Mouse (Mus musculus) adrenal gland, postnatal 4 days (tissue): ENCODE results near the gene Rnf182. TPM values are rescaled to one million over a fixed set of nuclear protein-coding genes. Genes with fewer than 3 reads are reported as not detected.

Experiments used
- DNase-seq, 2 experiments: peaks; one replicate each; pipeline ENCODE4 v3.0.0; 2021 to 2022; ENCODE audit warnings: low spot score in 2 of 2, mixed read lengths in 2 of 2
- total RNA-seq, 2 experiments: library from RNA; stranded (reverse); gene quantifications; 2 replicates each; pipeline ENCODE4 v1.2.3; 2021

Gene Rnf182
- total RNA-seq, 2 experiments from 2014 or later = 0.59 to 0.64 TPM

- DNase-seq = no peak
These were observed 80.5 kb downstream of the Rnf182 start for GRCm38 (mm10) chr13:43696011-43696410.

GRCm38 (mm10) chr13:43698506-43698905 lies 83.0 kb downstream of the Rnf182 start:
- DNase-seq = no peak

- no peak for DNase-seq
These were observed 88.0 kb downstream of the Rnf182 start for GRCm38 (mm10) chr13:43703471-43703870.

GRCm38 (mm10) chr13:43704533-43705116 lies 89.1 kb downstream of the Rnf182 start:
- no peak for DNase-seq

GRCm38 (mm10) chr13:43706387-43706786 lies 90.9 kb downstream of the Rnf182 start:
- no peak for DNase-seq

- no peak for DNase-seq
These were observed 94.0 kb downstream of the Rnf182 start for GRCm38 (mm10) chr13:43709529-43709928.

- no peak for DNase-seq
These were observed 96.3 kb downstream of the Rnf182 start for GRCm38 (mm10) chr13:43711708-43712314.

- no peak for DNase-seq
These were observed 99.2 kb downstream of the Rnf182 start for GRCm38 (mm10) chr13:43714741-43715140.

GRCm38 (mm10) chr13:43715466-43715865 lies 100.0 kb downstream of the Rnf182 start:
- DNase-seq = no peak

GRCm38 (mm10) chr13:43716514-43717036 lies 101.1 kb downstream of the Rnf182 start:
- DNase-seq = no peak

GRCm38 (mm10) chr13:43718173-43718572 lies 102.7 kb downstream of the Rnf182 start:
- no peak for DNase-seq

- DNase-seq = no peak
These were observed 105.0 kb downstream of the Rnf182 start for GRCm38 (mm10) chr13:43720496-43720895.

Other genes starting within 250 kb of the Rnf182 start
- gene Nol7, start 217.3 kb upstream of the Rnf182 start, total RNA-seq = 100 to 1,000 TPM; 140 to 158 TPM
- gene Ranbp9, start 134.4 kb upstream of the Rnf182 start, total RNA-seq = 10 to 100 TPM; 57.0 to 62.2 TPM
- gene Mcur1, start 55.5 kb upstream of the Rnf182 start, total RNA-seq = 10 to 100 TPM; 36.5 to 38.1 TPM
- 1 to 10 TPM; 8.2 to 8.4 TPM for gene Cd83, start 169.1 kb downstream of the Rnf182 start, total RNA-seq